Mouse (Mus musculus): ENCODE results near the gene Trim61. TPM values are rescaled to one million over a fixed set of nuclear protein-coding genes. Genes with fewer than 3 reads are reported as not detected.

Trim61 gene
- total RNA-seq, 2 experiments from 2014 or later: not detected

- no peak for DNase-seq
- intact Hi-C loops (cut with DNase I): no loop called here
These were observed 19.4 kb downstream of the Trim61 start for GRCm38 (mm10) chr8:64998806-64999365.

GRCm38 (mm10) chr8:64987731-64988130 is 30.6 kb downstream of the Trim61 start, which contains the start of gene Trim75:
Trim75 (minus strand) TSS chr8:64987831.
- DNase-seq: no peak
- intact Hi-C loops (cut with DNase I): no loop called here

GRCm38 (mm10) chr8:64983150-64983897 is 35.0 kb downstream of the Trim61 start:
- intact Hi-C loops (cut with DNase I): no loop called here
- no peak for DNase-seq

Other genes starting within 250 kb of the Trim61 start
- gene Klhl2, start 168.5 kb downstream of the Trim61 start, total RNA-seq (2021): 10 to 100 TPM; 13.3 to 17.2 TPM
- gene Tmem192, start 71.3 kb downstream of the Trim61 start, total RNA-seq (2021): 10 to 100 TPM; 19.7 to 26.1 TPM
- gene Trim75, start 30.7 kb downstream of the Trim61 start, total RNA-seq (2021): not detected
- not detected for gene Trim60, start 61 bp upstream of the Trim61 start, total RNA-seq (2021)
- gene Apela, start 18.8 kb upstream of the Trim61 start, total RNA-seq (2021): not detected
- gene Gm10663, start 56.5 kb upstream of the Trim61 start, total RNA-seq (2021): not detected
- not detected for gene BC030870, start 111.0 kb upstream of the Trim61 start, total RNA-seq (2021)

Measured in heart, postnatal 36 days (tissue).